Mouse (Mus musculus) skeletal muscle tissue, adult 2 months (tissue): ENCODE measurements around the gene Vmn1r107.
"Not testable (repeated sequence)": the region's sequence is repeated elsewhere in the genome, so short reads cannot be mapped to it uniquely, and the experiment has no call there.

Experiments
- DNase-seq: peaks from one replicate; pipeline ENCODE4 v3.0.0-alpha.2; 2012; ENCODE audit warnings: low read depth, low spot score

The Vmn1r107 gene

GRCm38 (mm10) chr7:20668618-20669017, at the start of gene Vmn1r107:
Vmn1r107 (plus strand) TSS chr7:20668918.
- DNase-seq = not testable (repeated sequence)

- DNase-seq = not testable (repeated sequence)
Observed at GRCm38 (mm10) chr7:20703116-20703515, 34.4 kb downstream of the Vmn1r107 start, which contains the start of gene Vmn1r111. Vmn1r111 (minus strand) TSS chr7:20703216.
